Mouse (Mus musculus) layer of hippocampus, adult 18-20 months (tissue): Measurements from ENCODE around the gene Ogdh. TPM values are rescaled to one million over a fixed set of nuclear protein-coding genes. Genes with fewer than 3 reads are reported as not detected.

ENCODE experiments used
- DNase-seq, 2 experiments: peaks; one replicate each; pipeline ENCODE4 v3.0.0; 2022; ENCODE audit warnings: low spot score in 2 of 2
- microRNA-seq, 2 experiments: library from miRNA; unstranded; fragments of <30 nt; microRNA quantifications; one replicate each; pipeline ENCODE4 v1.2.0; 2021
- total RNA-seq, 2 experiments: library from RNA; stranded (reverse); gene quantifications; 2 replicates each; pipeline ENCODE4 v1.2.3; 2021

Ogdh gene
- total RNA-seq, 2 experiments from 2014 or later = 212 to 218 TPM

- no peak for DNase-seq
These were observed 113.5 kb downstream of the Ogdh start for GRCm38 (mm10) chr11:6404699-6405566.

- DNase-seq = no peak
These were observed 114.2 kb downstream of the Ogdh start for GRCm38 (mm10) chr11:6405591-6406081.

Small RNA genes within 50 kb of the gene (microRNA-seq; reads per million reads assigned to microRNA genes)
- gene Mir7651 = 0 reads per million in 2 experiments

Other genes with a start within 250 kb of the Ogdh start
- 1,000 to 10,000 TPM; 1,052 to 1,163 TPM for gene Camk2b, start 225.3 kb upstream of the Ogdh start, total RNA-seq
- not detected for gene A730071L15Rik, start 91.6 kb upstream of the Ogdh start, total RNA-seq
- 100 to 1,000 TPM; 118 to 121 TPM for gene Nudcd3, start 91.2 kb upstream of the Ogdh start, total RNA-seq
- under 1 TPM; 0.20 to 0.32 TPM for gene Npc1l1, start 61.5 kb upstream of the Ogdh start, total RNA-seq
- gene Ddx56, start 23.9 kb upstream of the Ogdh start, total RNA-seq = 10 to 100 TPM; 42.2 to 46.8 TPM
- 100 to 1,000 TPM; 109 to 114 TPM for gene Tmed4, start 16.8 kb upstream of the Ogdh start, total RNA-seq
- gene Zmiz2, start 97.4 kb downstream of the Ogdh start, total RNA-seq = 100 to 1,000 TPM; 169 to 174 TPM
- 1,000 to 10,000 TPM; 1,682 to 1,687 TPM for gene Ppia, start 123.8 kb downstream of the Ogdh start, total RNA-seq
- gene H2afv, start 152.8 kb downstream of the Ogdh start, total RNA-seq = 10 to 100 TPM; 36.3 to 45.4 TPM
- gene Purb, start 184.3 kb downstream of the Ogdh start, total RNA-seq = 100 to 1,000 TPM; 229 to 239 TPM
- under 1 TPM; 0.43 to 0.57 TPM for gene Myo1g, start 229.3 kb downstream of the Ogdh start, total RNA-seq